Comparison of ENCODE assay signal across 8 mouse cellular contexts in the genomic region with DNA sequence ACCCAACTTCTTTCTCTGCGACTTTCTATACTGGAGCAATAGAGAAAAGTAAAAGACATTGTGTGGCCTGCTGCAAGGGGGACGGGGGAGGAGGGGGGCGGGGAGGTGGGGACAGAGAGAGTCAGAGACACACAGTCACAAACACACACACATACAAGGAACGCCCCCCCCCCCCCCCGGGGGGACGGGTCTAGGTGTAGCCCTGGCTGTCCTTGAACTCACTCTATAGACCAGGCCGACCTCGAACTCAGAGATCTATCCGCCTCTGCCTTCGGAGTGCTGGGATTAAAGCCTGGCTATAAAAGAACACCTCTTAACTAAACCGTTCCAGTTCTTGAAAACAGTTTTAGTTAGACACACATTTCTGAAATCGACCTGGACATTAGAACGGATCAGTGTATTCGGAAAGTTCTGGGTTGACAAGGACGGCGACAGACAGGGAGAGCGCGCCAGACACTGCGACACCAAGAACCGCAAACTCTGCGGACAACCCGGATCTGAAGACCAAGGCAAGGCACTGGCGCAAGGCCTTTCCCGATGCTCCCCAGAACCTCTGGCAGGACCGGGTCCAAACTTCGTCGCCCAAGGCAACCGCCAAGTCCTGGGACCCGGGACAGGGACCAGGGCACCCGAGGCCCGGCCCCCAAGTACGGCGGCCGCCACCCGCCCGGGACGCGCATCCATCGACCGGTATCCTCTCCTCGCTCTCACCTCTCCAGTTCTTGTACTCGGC. TPM values are rescaled to one million over a fixed set of nuclear protein-coding genes. Genes with fewer than 3 reads are reported as not detected.
DNase-seq lines count a peak whose midpoint lies in the region; ATAC-seq and TF ChIP-seq lines count a peak whose summit lies in the region.

No protein-coding gene starts in this region.

- peak; percentile 79 for DNase-seq in heart, embryonic 10.5 days (ENCODE audit: low spot score)
- DNase-seq in heart, adult 8-10 months (ENCODE audit: low spot score) = no peak
- DNase-seq in CH12.LX (ENCODE audit: extremely low read depth) = peak; percentile 32
- peak; percentile 42 for DNase-seq in limb, embryonic 11.5 days (ENCODE audit: low spot score)
- no peak for DNase-seq in neural tube, embryonic 11.5 days (ENCODE audit: low spot score)
- DNase-seq in frontal cortex, postnatal 25 days (ENCODE audit: low spot score in 2 of 2) = no peak
- DNase-seq in left cerebral cortex, adult 11 months (ENCODE audit: low spot score) = no peak

- 4% methylated on average over 41 of the region's 42 CpGs for WGBS in heart, embryonic 10.5 days
- 2% methylated on average over 41 of the region's 42 CpGs for WGBS in embryonic facial prominence, embryonic 15.5 days
- WGBS in limb, embryonic 11.5 days = 3% methylated on average over 41 of the region's 42 CpGs
- WGBS in neural tube, embryonic 11.5 days = 4% methylated on average over 39 of the region's 42 CpGs

- TF ChIP-seq EP300 in CH12.LX (IDR thresholded peaks at IDR 0.05; ENCODE audit: low read length) = no peak

- peak overlapping the region; percentile 96 for H3K4me3 ChIP-seq in heart, embryonic 10.5 days
- H3K4me3 ChIP-seq in CH12.LX (replicated peaks in 1 of 3; ENCODE audit: low read depth in 2 of 3, low read length in 2 of 3, poor library complexity in 1 of 3) = peak overlapping the region; percentile 88 to 96 (median 91)
- peak overlapping the region; percentile 65 for H3K4me3 ChIP-seq in embryonic facial prominence, embryonic 15.5 days (replicated peaks)
- peak overlapping the region; percentile 72 for H3K4me3 ChIP-seq in limb, embryonic 11.5 days (ENCODE audit: low read depth, low read length)
- H3K4me3 ChIP-seq in neural tube, embryonic 11.5 days (ENCODE audit: low read depth, low read length) = peak overlapping the region; percentile 64

- no peaks in the 10 kb centered on the region for H3K9me3 ChIP-seq in heart, embryonic 10.5 days
- H3K9me3 ChIP-seq in CH12.LX (replicated peaks; ENCODE audit: low read length) = no peaks in the 10 kb centered on the region
- no peaks in the 10 kb centered on the region for H3K9me3 ChIP-seq in embryonic facial prominence, embryonic 15.5 days (replicated peaks)
- H3K9me3 ChIP-seq in limb, embryonic 11.5 days (ENCODE audit: control insufficient read depth, low read length) = no peaks in the 10 kb centered on the region
- H3K9me3 ChIP-seq in neural tube, embryonic 11.5 days (ENCODE audit: control insufficient read depth, low read length) = no peaks in the 10 kb centered on the region

- peaks cover 34% of the 10 kb centered on the region for H3K79me2 ChIP-seq in CH12.LX (replicated peaks; ENCODE audit: control insufficient read depth, extremely low read depth, insufficient read depth, poor library complexity, severe bottlenecking)

- peak overlapping the region; percentile 64 for H3K9ac ChIP-seq in CH12.LX (ENCODE audit: insufficient read depth, low read depth)
- H3K9ac ChIP-seq in embryonic facial prominence, embryonic 15.5 days = peak overlapping the region; percentile 42
- peak overlapping the region; percentile 67 for H3K9ac ChIP-seq in limb, embryonic 11.5 days (ENCODE audit: low read length)
- peak overlapping the region; percentile 59 for H3K9ac ChIP-seq in neural tube, embryonic 11.5 days (ENCODE audit: low read length)

- H3K36me3 ChIP-seq in heart, embryonic 10.5 days = peaks cover 10% of the 10 kb centered on the region; the same call in 1 of the 2 replicates
- H3K36me3 ChIP-seq in CH12.LX (replicated peaks in 1 of 2; ENCODE audit: control insufficient read depth in 1 of 2, insufficient read depth in 1 of 2, low read length in 1 of 2) = peaks cover 11 to 34% of the 10 kb centered on the region in 2 experiments
- H3K36me3 ChIP-seq in embryonic facial prominence, embryonic 15.5 days = peaks cover 11% of the 10 kb centered on the region
- no peaks in the 10 kb centered on the region for H3K36me3 ChIP-seq in limb, embryonic 11.5 days (ENCODE audit: control insufficient read depth, insufficient read depth, low read length)
- no peaks in the 10 kb centered on the region for H3K36me3 ChIP-seq in neural tube, embryonic 11.5 days (ENCODE audit: control insufficient read depth, insufficient read depth, low read length)

- peak overlapping the region; percentile 86 for H3K27ac ChIP-seq in heart, embryonic 10.5 days
- H3K27ac ChIP-seq in CH12.LX (ENCODE audit: insufficient read depth, low read depth) = no peak overlapping the region
- no peak overlapping the region for H3K27ac ChIP-seq in embryonic facial prominence, embryonic 15.5 days (replicated peaks)
- H3K27ac ChIP-seq in limb, embryonic 11.5 days (replicated peaks; ENCODE audit: low read depth, low read length) = no peak overlapping the region
- no peak overlapping the region for H3K27ac ChIP-seq in neural tube, embryonic 11.5 days (ENCODE audit: low read depth, low read length)

- no peak for TF ChIP-seq CTCF in CH12.LX (conservative IDR thresholded peaks at IDR 0.05 in 1 of 2, IDR thresholded peaks at IDR 0.05 in 1 of 2; ENCODE audit: low read depth in 2 of 2, low read length in 2 of 2)

- TF ChIP-seq RAD21 in CH12.LX (IDR thresholded peaks at IDR 0.05; ENCODE audit: low read depth, low read length) = no peak

- H3K27me3 ChIP-seq in heart, embryonic 10.5 days (ENCODE audit: insufficient read depth, poor library complexity, severe bottlenecking) = no peaks in the 10 kb centered on the region
- H3K27me3 ChIP-seq in CH12.LX (replicated peaks) = no peaks in the 10 kb centered on the region
- H3K27me3 ChIP-seq in embryonic facial prominence, embryonic 15.5 days = no peaks in the 10 kb centered on the region
- no peaks in the 10 kb centered on the region for H3K27me3 ChIP-seq in limb, embryonic 11.5 days (ENCODE audit: control insufficient read depth, insufficient read depth, low read length)
- H3K27me3 ChIP-seq in neural tube, embryonic 11.5 days (ENCODE audit: control insufficient read depth, insufficient read depth, low read length) = no peaks in the 10 kb centered on the region

- in situ Hi-C loops in CH12.LX (cut with MboI; ENCODE audit: low pct_ligation_motif_present, low pct_unique_long_range_greater_than_20kb, low sequenced_read_pairs) = loop anchor here (10.0 kb wide), 1 partner anchor 833 kb away; no protein-coding TSS in a partner anchor

- H3K4me2 ChIP-seq in CH12.LX (ENCODE audit: insufficient read depth, low read depth, poor library complexity, severe bottlenecking) = peak overlapping the region; percentile 96
- H3K4me2 ChIP-seq in embryonic facial prominence, embryonic 15.5 days (replicated peaks) = peak overlapping the region; percentile 83
- H3K4me2 ChIP-seq in limb, embryonic 11.5 days (ENCODE audit: low read depth, severe bottlenecking) = peak overlapping the region; percentile 52
- H3K4me2 ChIP-seq in neural tube, embryonic 11.5 days (ENCODE audit: low read depth) = peak overlapping the region; percentile 78

- dilution Hi-C loops in CH12.LX (cut with MboI; ENCODE audit: extremely low pct_ligation_motif_present, extremely low pct_unique_long_range_greater_than_20kb, low sequenced_read_pairs) = no loop called here

- H3K4me1 ChIP-seq in heart, embryonic 10.5 days = peaks cover 12% of the 10 kb centered on the region; the same call in 1 of the 2 replicates
- H3K4me1 ChIP-seq in CH12.LX (ENCODE audit: control insufficient read depth in 1 of 2, insufficient read depth in 2 of 2) = peaks cover 5 to 43% of the 10 kb centered on the region in 2 experiments; a peak in 2 of 4 replicates
- H3K4me1 ChIP-seq in embryonic facial prominence, embryonic 15.5 days = peaks cover 13% of the 10 kb centered on the region
- peaks cover 4% of the 10 kb centered on the region; the same call in 1 of the 2 replicates for H3K4me1 ChIP-seq in limb, embryonic 11.5 days (ENCODE audit: control insufficient read depth, insufficient read depth, low read length)
- H3K4me1 ChIP-seq in neural tube, embryonic 11.5 days (ENCODE audit: control insufficient read depth, insufficient read depth, low read length) = peaks cover 5% of the 10 kb centered on the region; the same call in 1 of the 2 replicates

- peak; percentile 82 for ATAC-seq in embryonic facial prominence, embryonic 15.5 days (ENCODE audit: insufficient number of reproducible peaks, low FRiP score, low TSS enrichment, low read depth)
- no peak; the same call in 1 of the 2 replicates for ATAC-seq in limb, embryonic 11.5 days (ENCODE audit: insufficient number of reproducible peaks, low FRiP score, low TSS enrichment, low read depth)
- peak; percentile 77 for ATAC-seq in neural tube, embryonic 11.5 days (ENCODE audit: insufficient read depth, low FRiP score, low TSS enrichment)

- TF ChIP-seq POLR2A in CH12.LX (IDR thresholded peaks at IDR 0.05; ENCODE audit: low read depth, low read length) = no peak

RNA-seq across cellular contexts. Expression of gene Ndufaf2, which starts 0.5 kb away (rescaled TPM):
- polyA plus RNA-seq in heart, embryonic 10.5 days (2016; fragmentation: Nextera tagmentation; extraction: Ambion mirVana) = 60.4 and 73.5 TPM in 2 replicates
- 10 to 100 TPM; 23.2 to 34.3 (median 28.8) TPM for total RNA-seq in heart, adult 8-10 months (2022)
- total RNA-seq in CH12.LX (2012; rRNA removed) (51.2 and 65.9 TPM in 2 replicates), CH12.LX (2014; rRNA removed) (37.1 and 55.3 TPM in 2 replicates)
- 117 and 161 TPM in 2 replicates for polyA plus RNA-seq in CH12.LX (2012; ENCODE audit: insufficient read length, low read depth)
- polyA plus RNA-seq in embryonic facial prominence, embryonic 15.5 days (2015; fragmentation: Nextera tagmentation; extraction: Ambion mirVana) = 59.2 and 64.5 TPM in 2 replicates
- 102 and 103 TPM in 2 replicates for polyA plus RNA-seq in limb, embryonic 11.5 days (2014; fragmentation: Nextera tagmentation; extraction: Ambion mirVana)
- 80.8 and 84.4 TPM in 2 replicates for polyA plus RNA-seq in neural tube, embryonic 11.5 days (2014; fragmentation: Nextera tagmentation; extraction: Ambion mirVana)

RNA-seq across cellular contexts. Expression of gene Ercc8, which starts 0.6 kb away (rescaled TPM):
- 13.4 and 20.3 TPM in 2 replicates for polyA plus RNA-seq in heart, embryonic 10.5 days (2016; fragmentation: Nextera tagmentation; extraction: Ambion mirVana)
- total RNA-seq in heart, adult 8-10 months (2022) = 1 to 10 TPM; 4.0 to 8.0 (median 5.6) TPM
- total RNA-seq in CH12.LX (2012; rRNA removed) (20.0 and 27.1 TPM in 2 replicates), CH12.LX (2014; rRNA removed) (29.4 and 32.2 TPM in 2 replicates)
- 20.7 and 23.0 TPM in 2 replicates for polyA plus RNA-seq in CH12.LX (2012; ENCODE audit: insufficient read length, low read depth)
- 16.1 and 16.4 TPM in 2 replicates for polyA plus RNA-seq in embryonic facial prominence, embryonic 15.5 days (2015; fragmentation: Nextera tagmentation; extraction: Ambion mirVana)
- 24.9 and 26.6 TPM in 2 replicates for polyA plus RNA-seq in limb, embryonic 11.5 days (2014; fragmentation: Nextera tagmentation; extraction: Ambion mirVana)
- 25.1 and 26.5 TPM in 2 replicates for polyA plus RNA-seq in neural tube, embryonic 11.5 days (2014; fragmentation: Nextera tagmentation; extraction: Ambion mirVana)

RNA-seq across cellular contexts. Expression of gene Elovl7, which starts 56.3 kb away (rescaled TPM):
- polyA plus RNA-seq in heart, embryonic 10.5 days (2016; fragmentation: Nextera tagmentation; extraction: Ambion mirVana) = 1.2 and 1.6 TPM in 2 replicates
- under 1 TPM; 0.14 to 0.34 (median 0.22) TPM for total RNA-seq in heart, adult 8-10 months (2022)
- total RNA-seq in CH12.LX (2012; rRNA removed) (4.4 and 5.3 TPM in 2 replicates), CH12.LX (2014; rRNA removed) (8.3 and 8.6 TPM in 2 replicates)
- 11.6 and 11.9 TPM in 2 replicates for polyA plus RNA-seq in CH12.LX (2012; ENCODE audit: insufficient read length, low read depth)
- 11.8 and 12.3 TPM in 2 replicates for polyA plus RNA-seq in embryonic facial prominence, embryonic 15.5 days (2015; fragmentation: Nextera tagmentation; extraction: Ambion mirVana)
- 0.91 and 1.5 TPM in 2 replicates for polyA plus RNA-seq in limb, embryonic 11.5 days (2014; fragmentation: Nextera tagmentation; extraction: Ambion mirVana)
- polyA plus RNA-seq in neural tube, embryonic 11.5 days (2014; fragmentation: Nextera tagmentation; extraction: Ambion mirVana) = 0.81 and 1.2 TPM in 2 replicates

Comparison
In these comparisons a context has a peak if more than half of its experiments do, and no peak if none do; other contexts are left out.
1. DNase-seq: peak in heart, embryonic 10.5 days (single experiment), CH12.LX (single experiment) and limb, embryonic 11.5 days (single experiment); none in heart, adult 8-10 months (single experiment), neural tube, embryonic 11.5 days (single experiment), frontal cortex, postnatal 25 days (0 of 2) and left cerebral cortex, adult 11 months (single experiment).
2. Peak in every context shown above with its lines, with median percentiles within 50 percentile points of each other: H3K4me3 ChIP-seq, H3K4me2 ChIP-seq and H3K9ac ChIP-seq.